Mouse (Mus musculus): ENCODE data around the gene Wdr44.

DNA sequence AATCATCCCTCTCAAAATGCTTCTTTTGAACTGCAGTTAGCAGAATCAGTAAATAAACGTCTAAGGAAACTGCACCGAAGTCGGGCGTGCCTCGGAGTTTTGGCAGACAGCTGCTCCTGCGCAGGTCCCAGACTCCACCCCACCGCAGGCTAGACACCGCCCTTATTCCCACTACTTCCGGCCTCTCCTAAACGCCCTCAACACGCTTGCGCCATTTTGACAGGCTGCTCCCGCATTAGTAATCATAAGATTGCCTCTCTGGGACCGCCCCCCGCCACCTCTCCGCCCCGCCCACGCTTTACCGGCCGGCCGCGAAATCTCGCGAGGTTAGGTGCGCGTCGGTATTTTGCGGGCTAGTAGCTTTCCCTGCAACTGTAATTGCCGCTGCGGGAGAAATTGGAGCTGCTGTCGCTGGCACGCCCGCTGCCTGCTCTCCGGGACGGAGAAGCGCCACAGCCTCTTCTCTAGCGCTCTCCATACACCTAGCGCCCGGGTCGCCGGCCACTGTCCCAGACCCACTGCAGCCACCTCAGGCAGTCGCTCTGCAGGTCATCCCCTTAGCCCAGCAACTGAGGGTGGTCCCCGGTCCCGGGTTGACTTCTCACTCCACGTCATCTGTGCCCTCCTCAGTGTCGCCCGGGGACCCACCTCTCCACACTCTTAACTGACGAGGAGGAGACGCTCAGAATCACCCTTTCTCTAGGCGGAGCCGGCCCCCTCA is at the start of gene Wdr44:
- no peak for TF ChIP-seq HCFC1 (IDR thresholded peaks at IDR 0.05; ENCODE audit: borderline replicate concordance, insufficient read depth, low read length)
- TF ChIP-seq ZC3H11A (IDR thresholded peaks at IDR 0.05; ENCODE audit: borderline replicate concordance, low read depth, low read length) = no peak
- no peak for TF ChIP-seq MAFK (IDR thresholded peaks at IDR 0.05; ENCODE audit: insufficient read depth, low read depth, low read length)
- TF ChIP-seq ZNF384 (IDR thresholded peaks at IDR 0.05; ENCODE audit: low read depth, low read length) = no peak
